ENCODE assay signal across 12 mouse cellular contexts in the genomic region with DNA sequence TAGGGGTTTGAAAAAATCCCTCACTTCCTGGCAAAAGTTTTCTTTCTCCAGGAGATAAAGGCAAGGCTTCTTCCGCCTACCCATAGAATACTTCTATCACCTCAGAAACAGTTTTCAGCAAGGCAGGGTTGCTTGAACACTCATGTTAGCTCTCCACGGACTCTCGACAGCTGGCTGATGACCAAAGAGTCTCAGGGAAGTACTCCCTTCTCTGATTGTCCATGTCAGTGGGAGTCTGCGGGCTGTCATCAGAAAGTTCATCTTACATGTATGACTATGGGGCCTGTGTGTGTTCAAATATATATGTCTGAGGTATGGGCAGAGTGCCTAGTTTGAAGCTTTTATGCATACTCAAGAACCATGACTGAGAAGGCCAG.
DNase-seq lines count a peak whose midpoint lies in the region; ATAC-seq lines count a peak whose summit lies in the region.
"Had no signal": no experiment of that assay in that cellular context is flagged by ENCODE, and none has a peak within 500 bp of the region (broad histone marks: within the 10 kb centered on the region; RNA-seq: fewer than 3 reads in every experiment).

No protein-coding gene starts in this region.

- H3K9ac ChIP-seq in heart, embryonic 14.5 days (ENCODE audit: low read length) = no peak overlapping the region
- H3K9ac ChIP-seq in limb, embryonic 13.5 days = no peak overlapping the region
- H3K9ac ChIP-seq in heart, embryonic 16.5 days (ENCODE audit: low read length) = no peak overlapping the region
- H3K9ac ChIP-seq in lung, embryonic 15.5 days = no peak overlapping the region
- H3K9ac ChIP-seq: forebrain, embryonic 15.5 days; midbrain, embryonic 12.5 days; neural tube, embryonic 13.5 days had no signal

- peak; percentile 69; the same call in 1 of the 2 replicates for ATAC-seq in heart, embryonic 14.5 days (ENCODE audit: insufficient number of reproducible peaks, insufficient read depth, low FRiP score, low read depth)
- ATAC-seq in limb, embryonic 13.5 days (ENCODE audit: low FRiP score, low read depth) = no peak
- ATAC-seq in heart, embryonic 16.5 days (replicated peaks; ENCODE audit: extremely low read depth, insufficient read depth, low FRiP score) = peak; percentile 70
- ATAC-seq in lung, embryonic 15.5 days (ENCODE audit: borderline replicate concordance, extremely low read depth, low FRiP score, low TSS enrichment) = peak; percentile 59; the same call in 1 of the 2 replicates
- ATAC-seq: forebrain, embryonic 15.5 days; inflammation-experienced regulatory T-cells, adult 6 months had no signal

- H3K4me2 ChIP-seq in heart, embryonic 14.5 days (ENCODE audit: low read length) = peak overlapping the region; percentile 42
- H3K4me2 ChIP-seq in limb, embryonic 13.5 days (replicated peaks) = 0 out of 2 replicates have a peak overlapping the region, but pooled peaks have one; percentile 9
- H3K4me2 ChIP-seq in heart, embryonic 16.5 days (ENCODE audit: low read depth, low read length) = peak overlapping the region; percentile 44
- H3K4me2 ChIP-seq in lung, embryonic 15.5 days = peak overlapping the region; percentile 31
- H3K4me2 ChIP-seq: forebrain, embryonic 15.5 days; midbrain, embryonic 12.5 days; neural tube, embryonic 13.5 days had no signal

- H3K27me3 ChIP-seq in heart, embryonic 14.5 days (ENCODE audit: control insufficient read depth, insufficient read depth, low read length) = no peaks in the 10 kb centered on the region
- no peaks in the 10 kb centered on the region for H3K27me3 ChIP-seq in limb, embryonic 13.5 days
- no peaks in the 10 kb centered on the region for H3K27me3 ChIP-seq in limb, embryonic 10.5 days (ENCODE audit: low read depth, poor library complexity, severe bottlenecking)
- H3K27me3 ChIP-seq in heart, embryonic 16.5 days (ENCODE audit: control insufficient read depth, insufficient read depth, low read length) = no peaks in the 10 kb centered on the region
- no peaks in the 10 kb centered on the region for H3K27me3 ChIP-seq in lung, embryonic 15.5 days
- H3K27me3 ChIP-seq: forebrain, embryonic 15.5 days; midbrain, embryonic 12.5 days; neural tube, embryonic 13.5 days had no signal

- no peak overlapping the region for H3K4me3 ChIP-seq in heart, embryonic 14.5 days (ENCODE audit: control insufficient read depth in 1 of 2, insufficient read depth in 1 of 2, low read depth in 1 of 2, low read length in 2 of 2)
- H3K4me3 ChIP-seq in limb, embryonic 13.5 days = no peak overlapping the region
- H3K4me3 ChIP-seq in limb, embryonic 10.5 days = no peak overlapping the region
- H3K4me3 ChIP-seq in heart, embryonic 16.5 days (ENCODE audit: low read length) = peak overlapping the region; percentile 6; the same call in 1 of the 2 replicates
- H3K4me3 ChIP-seq in lung, embryonic 15.5 days = no peak overlapping the region
- H3K4me3 ChIP-seq: forebrain, embryonic 15.5 days; midbrain, embryonic 12.5 days; neural tube, embryonic 13.5 days had no signal

- H3K36me3 ChIP-seq in heart, embryonic 14.5 days (ENCODE audit: control insufficient read depth, insufficient read depth, low read length) = no peaks in the 10 kb centered on the region
- no peaks in the 10 kb centered on the region for H3K36me3 ChIP-seq in limb, embryonic 13.5 days
- H3K36me3 ChIP-seq in limb, embryonic 10.5 days = no peaks in the 10 kb centered on the region
- H3K36me3 ChIP-seq in heart, embryonic 16.5 days (ENCODE audit: control insufficient read depth, insufficient read depth) = no peaks in the 10 kb centered on the region
- no peaks in the 10 kb centered on the region for H3K36me3 ChIP-seq in lung, embryonic 15.5 days
- H3K36me3 ChIP-seq: forebrain, embryonic 15.5 days; midbrain, embryonic 12.5 days; neural tube, embryonic 13.5 days had no signal

- peak overlapping the region; percentile 49 to 50 for H3K27ac ChIP-seq in heart, embryonic 14.5 days (replicated peaks in 1 of 2; ENCODE audit: control insufficient read depth in 1 of 2, insufficient read depth in 1 of 2, low read depth in 2 of 2, low read length in 2 of 2)
- H3K27ac ChIP-seq in limb, embryonic 13.5 days = no peak overlapping the region
- no peak overlapping the region for H3K27ac ChIP-seq in limb, embryonic 10.5 days
- peak overlapping the region; percentile 68 for H3K27ac ChIP-seq in heart, embryonic 16.5 days (ENCODE audit: low read length)
- peak overlapping the region; percentile 87 for H3K27ac ChIP-seq in lung, embryonic 15.5 days
- H3K27ac ChIP-seq: forebrain, embryonic 15.5 days; midbrain, embryonic 12.5 days; neural tube, embryonic 13.5 days had no signal

- no peaks in the 10 kb centered on the region for H3K9me3 ChIP-seq in heart, embryonic 14.5 days (ENCODE audit: control insufficient read depth, low read length)
- H3K9me3 ChIP-seq in limb, embryonic 13.5 days = no peaks in the 10 kb centered on the region
- no peaks in the 10 kb centered on the region for H3K9me3 ChIP-seq in limb, embryonic 10.5 days (replicated peaks)
- H3K9me3 ChIP-seq in heart, embryonic 16.5 days (replicated peaks; ENCODE audit: control insufficient read depth, low read length) = no peaks in the 10 kb centered on the region
- no peaks in the 10 kb centered on the region for H3K9me3 ChIP-seq in lung, embryonic 15.5 days
- H3K9me3 ChIP-seq: forebrain, embryonic 15.5 days; midbrain, embryonic 12.5 days; neural tube, embryonic 13.5 days had no signal

- 34% methylated on average over 4 of the region's 4 CpGs for WGBS in heart, embryonic 14.5 days
- 89% methylated on average over 4 of the region's 4 CpGs for WGBS in limb, embryonic 13.5 days
- 91% methylated on average over 4 of the region's 4 CpGs for WGBS in limb, embryonic 10.5 days
- 37% methylated on average over 4 of the region's 4 CpGs for WGBS in heart, embryonic 16.5 days
- WGBS in lung, embryonic 15.5 days = 30% methylated on average over 4 of the region's 4 CpGs

- H3K4me1 ChIP-seq in heart, embryonic 14.5 days (ENCODE audit: control insufficient read depth in 2 of 2, insufficient read depth in 2 of 2, low read length in 2 of 2) = 0 out of 4 replicates have a peak, but pooled peaks cover 5 to 7% of the 10 kb centered on the region in 2 experiments
- H3K4me1 ChIP-seq in limb, embryonic 13.5 days = peaks cover 10% of the 10 kb centered on the region
- H3K4me1 ChIP-seq in limb, embryonic 10.5 days = peaks cover 11% of the 10 kb centered on the region
- H3K4me1 ChIP-seq in heart, embryonic 16.5 days (ENCODE audit: control insufficient read depth, insufficient read depth, low read length) = peaks cover 6% of the 10 kb centered on the region
- peaks cover 11% of the 10 kb centered on the region for H3K4me1 ChIP-seq in lung, embryonic 15.5 days
- H3K4me1 ChIP-seq: midbrain, embryonic 12.5 days had no signal

- DNase-seq in heart, adult 8-10 months (ENCODE audit: low spot score) = no peak
- DNase-seq in limb, embryonic 10.5 days (ENCODE audit: low spot score) = no peak
- no peak for DNase-seq in Muller cell, postnatal 12 days (ENCODE audit: inconsistent ontology term)
- no peak for DNase-seq in cerebellum, adult 8-10 months

Comparison
In these comparisons a context has a peak if more than half of its experiments do, and no peak if none do; other contexts are left out.
1. H3K27ac ChIP-seq: peak in heart, embryonic 14.5 days (2 of 2), heart, embryonic 16.5 days (single experiment) and lung, embryonic 15.5 days (single experiment); none in limb, embryonic 13.5 days (single experiment) and limb, embryonic 10.5 days (single experiment).
2. Peak in every context shown above with its lines, with median percentiles within 50 percentile points of each other: H3K4me2 ChIP-seq.